Mouse (Mus musculus) frontal cortex, postnatal 14 days (tissue): ENCODE data around the gene 9130230L23Rik.
A peak's percentile ranks its signal among the peaks of the same experiment; 100 is the strongest.

ENCODE experiments used
- DNase-seq, 2 experiments: peaks; one replicate each; pipeline ENCODE4 v3.0.0; 2022; ENCODE audit warnings: low spot score in 2 of 2

The 9130230L23Rik gene

DNA sequence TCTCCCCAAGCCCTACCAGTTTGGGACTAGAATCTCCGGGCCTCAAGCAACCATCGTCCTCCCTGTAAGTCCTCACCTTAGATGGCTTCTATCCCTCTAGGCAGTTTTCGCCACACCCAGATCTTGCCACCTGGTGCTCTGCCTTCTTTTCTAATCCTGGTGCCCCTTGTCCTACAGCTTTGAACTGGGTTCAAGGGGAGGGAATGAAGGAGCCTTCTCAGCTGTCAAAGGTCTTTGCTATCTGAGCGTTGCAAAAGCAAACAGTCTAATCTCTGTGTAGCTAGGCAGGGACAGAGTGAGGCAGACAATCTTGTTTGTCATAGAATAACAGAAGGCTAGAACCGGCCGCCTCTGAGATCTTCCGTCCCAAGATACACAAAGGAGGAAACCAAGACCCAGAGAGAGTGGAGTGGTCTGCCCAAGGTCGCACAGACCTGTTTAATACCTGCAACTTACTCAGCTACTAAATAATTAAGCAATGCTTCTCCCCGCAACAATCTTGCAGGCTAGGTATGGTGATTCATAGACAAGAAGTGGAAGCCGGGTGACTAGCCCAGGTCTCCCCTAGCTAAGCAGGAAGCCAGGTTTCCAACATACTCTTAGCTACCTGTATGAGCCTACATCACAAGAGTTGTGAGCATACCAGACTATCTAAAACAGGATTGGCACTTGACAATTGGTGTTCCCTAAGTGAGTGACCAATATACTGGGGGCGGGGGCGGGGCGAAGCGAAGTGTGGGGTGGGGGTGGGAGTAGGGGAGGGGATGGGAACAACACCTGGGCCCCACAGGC, at the start of gene 9130230L23Rik:
9130230L23Rik (minus strand) TSS at position 152 of the 792 bp plus-strand sequence.
- no peak for DNase-seq

DNA sequence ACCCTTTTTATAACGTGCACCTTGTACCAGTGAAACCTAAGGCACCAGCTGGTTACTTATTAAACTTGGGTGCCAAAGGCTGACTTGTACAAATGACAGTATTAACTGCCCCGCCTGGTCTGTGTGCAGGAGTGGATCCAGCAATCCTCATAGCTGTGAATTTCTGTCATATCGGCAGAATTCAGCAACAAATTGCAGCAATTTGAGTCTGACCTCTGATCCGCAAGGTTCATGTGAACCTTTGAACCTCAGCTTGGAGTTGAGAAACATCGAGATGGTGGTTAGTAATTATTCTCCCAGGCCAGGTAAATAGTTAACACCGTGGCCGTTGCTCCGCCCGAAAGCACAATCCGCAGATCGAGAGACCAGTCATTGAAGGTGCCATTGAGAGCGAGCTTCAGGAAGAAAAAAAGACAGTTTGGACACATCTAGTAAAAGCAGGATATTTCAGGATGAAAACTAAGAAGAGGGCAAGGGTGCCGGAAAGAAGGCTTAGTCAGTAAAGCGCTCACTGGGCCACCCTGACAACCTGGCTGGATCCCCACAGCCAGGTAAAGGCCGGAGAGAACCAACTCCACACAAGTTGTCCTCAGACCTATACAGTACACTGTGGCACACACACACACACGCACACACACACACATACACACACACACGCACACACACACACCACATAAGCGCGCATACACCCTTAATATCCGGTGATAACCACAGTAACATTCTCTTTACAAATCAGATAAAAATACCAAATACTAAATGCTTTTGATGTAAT, 48.9 kb upstream of the 9130230L23Rik start:
- no peak for DNase-seq

GRCm38 (mm10) chr5:66050841-66051240, 46.8 kb upstream of the 9130230L23Rik start:
- no peak for DNase-seq

DNA sequence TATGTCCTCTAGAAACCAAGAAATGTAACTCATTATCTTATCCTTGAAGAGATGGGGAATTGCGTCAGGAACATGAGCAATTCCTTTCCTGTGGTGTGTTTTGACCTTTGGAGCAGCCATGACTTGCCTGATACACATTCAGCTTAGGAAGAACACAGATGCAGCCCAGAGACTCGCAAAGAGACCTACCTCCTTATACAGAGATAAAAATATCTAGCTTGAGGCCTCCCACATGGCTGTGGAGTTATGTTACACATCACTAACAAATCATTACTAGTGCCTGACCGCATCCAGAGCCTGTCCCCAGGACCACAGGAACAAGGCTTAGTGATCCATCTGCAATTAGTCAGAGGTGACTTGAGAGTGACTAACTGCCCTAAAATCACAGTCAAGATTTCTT, 42.3 kb upstream of the 9130230L23Rik start:
- no peak for DNase-seq

DNA sequence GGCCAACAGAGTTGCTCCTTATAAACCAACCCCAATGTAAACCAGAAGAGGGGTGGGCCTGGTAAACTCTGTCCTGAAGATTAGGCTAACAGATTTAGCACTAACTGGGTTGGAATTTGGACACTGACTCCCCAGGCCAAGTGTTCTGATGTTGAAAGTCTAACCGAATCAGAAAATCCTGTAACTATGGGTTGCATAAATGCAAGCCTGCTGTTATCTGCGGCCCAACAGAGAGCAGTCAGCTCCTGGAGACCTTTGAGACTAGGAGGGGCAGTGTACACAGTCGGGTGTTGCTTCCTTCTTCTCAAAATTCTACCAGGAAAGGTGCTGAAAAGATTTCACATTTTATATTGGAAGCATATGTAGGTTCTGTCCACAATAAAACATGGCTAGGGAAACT, 39.8 kb upstream of the 9130230L23Rik start:
- DNase-seq: no peak

GRCm38 (mm10) chr5:66042651-66043340, 38.7 kb upstream of the 9130230L23Rik start:
- DNase-seq: no peak

- DNase-seq: no peak
These were observed 36.7 kb upstream of the 9130230L23Rik start for GRCm38 (mm10) chr5:66040744-66041279.

- no peak for DNase-seq
These were observed 35.7 kb upstream of the 9130230L23Rik start for GRCm38 (mm10) chr5:66039813-66040212.

DNA sequence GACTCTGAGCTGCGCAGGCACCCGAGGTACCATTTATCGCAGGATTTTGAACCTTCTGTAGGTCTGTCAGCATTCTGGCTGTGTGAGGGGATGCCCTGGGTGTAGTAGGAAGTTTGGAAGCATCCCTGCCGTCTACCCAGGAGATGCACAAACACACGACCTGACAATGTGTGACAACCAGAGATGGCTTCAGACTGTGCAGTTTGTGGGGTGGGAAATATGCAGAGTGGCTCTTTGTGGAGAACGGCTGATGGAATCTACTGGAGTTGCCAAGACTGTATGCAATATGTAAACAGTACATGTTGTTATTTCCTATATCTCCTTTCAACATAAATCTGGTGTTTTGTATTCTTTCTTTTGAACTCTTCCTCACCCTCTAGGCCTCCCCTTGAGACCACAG, 33.0 kb upstream of the 9130230L23Rik start:
- no peak for DNase-seq

DNA sequence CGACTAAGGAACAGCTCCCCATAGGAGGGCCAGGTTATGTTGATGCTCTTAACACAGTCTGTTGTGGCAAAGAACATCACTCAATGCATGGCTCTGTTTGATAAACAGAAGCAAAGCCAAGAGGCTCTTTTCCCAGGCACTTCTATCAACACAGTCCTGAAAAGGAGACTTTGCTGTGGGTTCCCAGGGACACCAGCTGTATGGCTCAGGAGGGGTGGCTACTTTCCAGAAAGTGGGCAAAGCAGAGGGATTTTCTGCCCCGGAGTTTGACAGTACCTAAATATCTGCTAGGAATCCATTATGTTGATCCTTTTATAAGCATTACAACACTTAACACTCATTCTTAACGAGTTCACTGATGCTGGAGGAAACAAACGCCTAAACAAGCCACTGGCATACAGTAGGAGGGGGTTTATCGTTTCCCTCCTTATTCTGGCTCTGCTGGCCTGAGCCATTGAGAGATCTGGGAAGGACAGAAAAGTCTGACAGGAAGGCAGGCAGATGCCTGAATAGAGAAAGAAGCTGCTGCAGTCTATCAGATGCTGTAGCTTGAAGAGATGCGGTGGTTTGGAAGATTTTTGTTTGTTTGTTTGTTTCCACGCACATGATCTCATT, 32.5 kb upstream of the 9130230L23Rik start:
- DNase-seq: no peak

GRCm38 (mm10) chr5:66034375-66035195, 30.5 kb upstream of the 9130230L23Rik start:
- DNase-seq: peak in 1 of 2 experiments; percentile 4

DNA sequence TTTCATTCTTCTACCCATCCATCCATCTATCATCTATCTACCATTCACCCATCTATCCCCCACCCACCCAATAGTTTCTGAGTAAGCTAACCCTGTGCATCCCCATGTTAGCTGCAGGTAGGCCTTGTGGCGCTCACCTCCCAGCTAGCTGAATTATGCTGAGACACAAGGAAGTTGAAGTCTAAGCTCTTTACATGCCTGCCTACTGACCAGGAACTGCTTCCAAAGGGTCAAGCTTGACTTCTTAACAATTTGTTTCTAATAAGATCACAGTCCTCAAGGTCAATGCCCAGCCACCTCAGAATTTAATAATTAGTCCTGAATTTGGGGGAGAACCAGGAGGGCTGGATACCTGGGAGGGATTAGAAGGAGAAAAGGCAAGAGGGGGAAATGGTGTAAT, 28.7 kb upstream of the 9130230L23Rik start:
- no peak for DNase-seq

DNA sequence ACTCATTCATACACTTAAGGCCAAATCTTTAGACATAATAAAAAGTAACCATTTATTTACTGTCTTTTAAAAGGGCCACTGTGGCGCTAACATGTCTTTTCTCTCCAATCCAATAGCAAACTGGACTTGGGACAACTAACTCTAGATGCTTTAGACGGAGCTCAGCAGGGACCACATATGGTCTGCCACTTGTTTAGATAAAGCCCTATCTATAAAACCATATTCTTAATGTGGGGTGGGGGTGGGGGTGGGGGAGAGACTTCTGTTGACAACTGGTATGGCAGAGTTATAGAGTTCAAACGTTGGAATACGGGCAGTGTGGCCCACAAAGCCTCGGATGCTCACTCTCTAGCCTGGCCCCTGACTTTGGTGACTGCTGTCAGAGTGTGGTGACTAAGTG, 27.6 kb upstream of the 9130230L23Rik start:
- no peak for DNase-seq

DNA sequence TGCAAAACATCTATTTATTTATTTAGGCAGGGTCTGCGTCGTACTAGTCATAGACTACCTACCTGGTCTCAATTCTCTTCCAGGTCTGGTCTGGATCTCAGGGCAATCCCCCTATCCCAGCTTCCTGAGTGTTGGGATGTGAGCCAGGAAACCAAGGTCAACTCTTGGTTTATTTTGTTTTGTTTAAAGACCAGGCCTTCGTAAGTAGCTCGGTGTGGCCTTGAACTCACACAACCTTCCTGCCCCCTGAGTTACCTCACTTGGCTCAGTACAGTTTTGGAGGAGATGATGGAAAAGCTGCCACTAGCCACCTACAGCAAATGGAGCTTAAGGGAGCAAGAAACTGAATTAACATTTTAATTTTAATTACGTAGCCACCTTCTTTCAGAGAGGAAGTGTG, 24.1 kb upstream of the 9130230L23Rik start:
- DNase-seq: no peak

GRCm38 (mm10) chr5:66027206-66027605, 23.1 kb upstream of the 9130230L23Rik start:
- DNase-seq: no peak

DNA sequence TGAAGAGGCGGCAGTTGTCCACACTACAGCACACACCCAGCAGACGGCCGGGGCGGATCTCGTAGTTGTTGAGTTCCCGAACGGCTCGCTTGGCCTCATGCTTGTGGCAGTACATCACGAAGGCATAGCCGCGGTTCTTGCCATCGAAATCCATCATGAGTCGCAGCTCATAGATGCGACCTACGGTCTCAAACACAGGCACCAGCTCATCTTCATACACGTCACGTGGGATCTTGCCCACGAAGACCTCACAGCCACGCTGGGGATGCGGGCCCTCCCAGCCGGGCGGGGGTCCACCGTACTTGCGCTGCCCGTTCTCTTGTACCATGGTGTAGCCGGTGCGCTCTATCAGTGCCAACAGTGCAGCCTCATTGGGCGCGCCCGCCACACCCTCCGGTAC, 22.7 kb upstream of the 9130230L23Rik start:
- DNase-seq: no peak

DNA sequence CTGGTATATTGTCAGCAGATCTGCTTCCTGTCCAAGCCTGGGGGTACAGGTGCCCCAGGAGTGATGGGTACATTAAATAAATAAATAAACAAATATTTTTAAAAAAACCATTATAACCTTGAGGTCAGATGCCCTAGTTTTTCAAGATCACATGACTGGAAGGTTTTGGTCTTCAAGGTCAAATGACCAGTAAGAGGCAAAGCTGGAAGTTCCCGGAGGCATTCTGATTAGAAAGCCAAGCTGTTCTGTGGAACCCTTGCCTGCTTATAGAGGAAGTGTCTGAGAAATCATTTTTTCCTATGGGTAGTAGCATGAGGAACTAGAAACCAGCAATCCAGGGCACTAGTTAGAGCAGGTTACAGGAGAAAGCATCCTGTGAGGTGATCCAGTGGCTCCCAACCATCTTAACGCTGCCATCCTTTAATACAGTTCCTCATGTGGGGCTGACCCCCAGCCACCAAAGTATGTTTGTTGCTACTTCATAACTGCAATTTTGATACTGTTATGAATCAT, 11.4 kb upstream of the 9130230L23Rik start:
- DNase-seq: no peak

GRCm38 (mm10) chr5:66014437-66014836, 10.4 kb upstream of the 9130230L23Rik start:
- no peak for DNase-seq

- no peak for DNase-seq
These were observed 9.9 kb upstream of the 9130230L23Rik start for GRCm38 (mm10) chr5:66013999-66014398.

- DNase-seq: no peak
These were observed 4.3 kb upstream of the 9130230L23Rik start for GRCm38 (mm10) chr5:66008245-66008967.
